Mouse (Mus musculus): ENCODE measurements around the gene Ganab.

DNA sequence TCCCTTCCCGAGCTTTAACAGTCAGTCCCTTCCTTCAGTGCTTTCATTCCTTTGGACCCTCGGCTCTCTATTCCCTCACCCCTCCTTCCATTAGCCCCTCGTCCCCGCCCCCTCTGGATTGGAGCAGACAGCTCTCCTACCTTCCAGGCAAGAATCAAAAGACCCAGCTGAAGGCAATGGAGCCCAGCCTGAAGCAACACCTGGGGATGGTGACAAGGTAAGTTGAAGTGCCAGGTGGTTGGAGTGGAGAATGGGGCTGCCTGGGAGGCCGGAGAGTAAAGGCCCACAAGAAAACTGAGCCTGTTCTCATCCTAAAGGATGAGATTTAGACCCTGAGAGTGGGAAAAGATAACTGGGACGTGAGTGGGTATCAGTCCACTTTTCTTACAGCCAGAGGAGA, 10.7 kb downstream of the Ganab start:
- TF ChIP-seq GATA1 (IDR thresholded peaks at IDR 0.05; ENCODE audit: borderline replicate concordance, low read length) (no peak), FLI1 (IDR thresholded peaks at IDR 0.05; ENCODE audit: low read length) (no peak)
